Mouse (Mus musculus): ENCODE data around the gene B830017H08Rik.

Gene B830017H08Rik

DNA sequence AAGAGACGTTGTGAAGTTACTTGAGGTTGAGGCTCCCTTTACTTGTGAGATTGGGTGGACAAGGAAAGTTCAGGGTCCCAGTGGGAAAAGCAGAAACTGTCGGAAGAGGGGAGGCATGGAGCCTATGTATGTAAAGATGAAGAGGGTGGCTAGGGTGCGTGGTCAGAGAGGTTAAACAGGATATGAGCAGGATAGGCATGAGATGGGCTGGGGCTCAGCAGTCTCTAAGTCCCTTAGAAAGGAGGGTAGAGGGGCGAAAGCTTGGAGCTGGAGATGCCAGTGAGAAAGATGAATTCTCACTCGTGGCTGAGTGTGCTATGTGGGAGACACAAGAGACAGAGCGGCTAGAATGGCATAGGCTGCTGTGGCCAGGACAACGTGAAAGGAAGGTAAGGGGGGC, at the start of gene B830017H08Rik:
B830017H08Rik (plus strand) TSS at position 301 of the 400 bp plus-strand sequence.
- no peak for DNase-seq (ENCODE audit: low read depth, low spot score)

DNA sequence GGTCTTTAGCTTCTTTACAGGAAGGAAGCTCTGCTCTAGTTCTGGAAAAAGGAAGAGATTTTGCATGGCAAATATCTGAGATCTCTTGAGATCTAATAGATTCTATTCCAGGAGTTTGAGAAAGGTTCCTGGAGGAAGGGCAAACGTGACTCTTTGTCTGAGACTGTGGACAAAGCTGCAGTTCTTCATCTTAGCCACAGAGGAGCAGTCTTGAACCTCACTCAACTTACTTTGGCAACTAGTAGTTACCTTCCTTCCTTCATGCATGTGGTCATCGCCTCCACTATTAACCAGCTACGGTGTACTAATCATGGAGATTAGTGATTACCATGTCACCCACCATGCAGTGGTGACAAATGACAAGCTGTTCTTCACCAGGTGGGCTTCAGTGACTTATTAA, 47.6 kb upstream of the B830017H08Rik start:
- no peak for DNase-seq (ENCODE audit: low read depth, low spot score)

DNA sequence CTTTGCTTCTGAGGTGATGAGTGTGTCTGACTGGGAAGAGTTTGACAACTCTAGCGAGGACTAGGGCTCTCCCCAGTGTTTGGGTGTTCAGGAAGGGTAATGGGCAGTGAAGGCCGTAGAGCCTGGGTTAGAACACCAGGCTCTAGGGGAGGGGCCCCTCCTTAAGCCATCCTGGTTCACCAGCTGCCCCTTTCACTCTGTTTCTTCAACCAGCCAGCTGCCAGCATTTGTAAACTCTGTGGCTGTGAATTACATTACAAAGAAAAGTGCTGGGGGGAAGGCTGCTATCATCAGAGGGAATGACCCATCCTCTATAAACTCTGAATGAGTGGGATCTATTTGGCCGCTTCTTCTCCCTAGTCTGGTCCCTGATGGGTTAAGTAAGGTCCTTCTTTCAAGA, 40.2 kb upstream of the B830017H08Rik start:
- no peak for DNase-seq (ENCODE audit: low read depth, low spot score)

DNA sequence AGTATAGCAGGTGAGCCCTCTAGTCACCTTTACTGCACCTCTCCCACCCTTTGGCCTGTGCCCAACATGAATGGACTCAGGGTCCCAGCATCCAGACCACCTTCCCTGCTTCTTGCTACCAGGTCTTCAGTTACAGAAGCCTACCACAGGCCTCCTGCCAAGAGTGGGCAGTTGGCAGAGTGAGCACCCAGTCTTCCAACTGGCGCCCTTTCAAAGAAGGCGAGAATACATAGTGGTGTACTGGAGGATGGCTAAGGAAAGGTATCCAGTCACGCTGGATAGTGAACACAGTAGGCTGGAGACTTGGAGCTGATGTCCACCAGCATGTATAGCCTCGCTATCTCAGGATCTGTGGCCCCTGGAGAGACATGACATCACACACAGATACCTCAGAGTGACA, 38.9 kb upstream of the B830017H08Rik start:
- no peak for DNase-seq (ENCODE audit: low read depth, low spot score)

DNA sequence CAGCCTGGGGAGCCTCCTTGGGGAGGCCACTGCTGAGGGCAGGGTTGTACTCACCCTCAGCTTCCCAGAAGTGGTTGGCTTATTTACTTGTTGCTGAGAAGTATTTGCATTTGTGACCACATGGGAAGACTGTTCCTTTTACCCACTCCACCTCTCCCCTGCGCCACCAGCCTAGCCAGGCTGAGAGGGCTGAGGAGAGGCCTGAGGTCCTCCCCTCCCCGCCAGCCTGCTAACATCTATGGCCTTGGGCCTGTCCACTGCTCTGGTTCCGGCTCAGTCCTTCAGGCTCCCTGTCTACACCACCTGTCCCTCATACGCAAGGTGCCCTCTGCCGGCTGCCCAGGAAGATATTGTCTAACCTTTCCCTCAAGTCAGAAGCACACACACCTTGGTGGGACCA, 37.3 kb upstream of the B830017H08Rik start:
- DNase-seq (ENCODE audit: low read depth, low spot score): no peak

DNA sequence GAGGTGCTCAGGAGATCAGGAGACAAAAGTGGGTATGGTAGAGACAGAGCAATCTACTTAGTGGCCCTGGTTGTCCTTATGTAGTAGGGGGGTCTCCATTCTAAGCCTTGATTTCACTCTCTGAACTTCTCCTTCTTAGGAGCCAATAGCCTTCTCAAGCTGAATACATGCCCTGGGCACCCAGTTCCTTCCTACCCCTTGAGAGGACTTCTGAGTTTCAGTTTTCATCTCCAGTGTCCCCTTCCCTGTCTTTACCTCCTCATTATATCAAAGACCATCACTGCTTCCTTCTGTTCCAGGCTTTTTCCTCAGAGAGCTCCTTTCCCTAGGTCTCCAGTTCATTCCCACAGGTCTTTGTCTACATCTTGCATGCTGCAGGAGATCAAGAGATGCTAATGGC, 36.4 kb upstream of the B830017H08Rik start:
- DNase-seq (ENCODE audit: low read depth, low spot score): no peak

DNA sequence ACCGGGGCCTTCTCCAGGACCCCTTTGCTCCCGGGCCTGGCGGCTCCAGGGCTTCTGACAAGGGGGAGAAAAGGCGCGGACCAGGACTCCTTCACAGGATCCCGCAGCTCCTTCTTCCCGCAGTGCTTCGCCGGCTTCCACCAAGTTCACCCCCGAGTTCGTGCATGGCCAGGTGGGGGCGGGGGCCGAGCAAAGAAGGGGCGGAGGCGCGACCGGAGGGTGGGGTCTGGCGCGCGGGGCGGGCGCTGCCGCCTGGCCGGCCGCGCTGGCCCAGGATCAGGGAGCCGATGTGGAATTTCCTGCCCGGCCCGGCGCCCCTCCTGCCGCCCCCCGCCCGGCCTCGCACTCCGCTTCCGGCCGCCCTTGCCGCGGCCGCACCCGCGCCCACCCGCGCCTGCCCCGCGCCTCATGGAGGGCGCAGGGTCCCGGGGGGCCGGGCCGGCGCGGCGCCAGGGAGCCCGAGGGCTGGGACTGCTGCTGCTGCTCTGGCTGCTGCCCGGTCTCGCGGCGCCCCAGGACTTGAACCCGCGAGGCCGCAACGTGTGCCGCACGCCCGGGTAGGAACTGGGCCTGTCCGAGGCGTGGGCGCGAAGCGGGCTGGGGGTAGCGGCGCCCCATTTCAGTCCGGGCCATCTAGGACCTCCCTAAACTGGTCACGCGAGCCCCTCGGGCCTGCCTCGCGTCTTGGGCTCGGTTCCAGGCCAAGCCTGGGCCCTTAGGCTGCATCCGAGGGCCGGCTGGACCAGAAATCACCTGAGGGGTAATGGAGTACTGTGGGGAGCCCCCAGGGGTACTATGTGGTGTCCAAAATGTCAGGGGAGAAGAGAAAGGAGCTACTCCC, 35.7 kb upstream of the B830017H08Rik start, which contains the start of gene Scarf2:
Scarf2 (plus strand) TSS at position 312 of the 841 bp plus-strand sequence.
- DNase-seq (ENCODE audit: low read depth, low spot score): no peak

DNA sequence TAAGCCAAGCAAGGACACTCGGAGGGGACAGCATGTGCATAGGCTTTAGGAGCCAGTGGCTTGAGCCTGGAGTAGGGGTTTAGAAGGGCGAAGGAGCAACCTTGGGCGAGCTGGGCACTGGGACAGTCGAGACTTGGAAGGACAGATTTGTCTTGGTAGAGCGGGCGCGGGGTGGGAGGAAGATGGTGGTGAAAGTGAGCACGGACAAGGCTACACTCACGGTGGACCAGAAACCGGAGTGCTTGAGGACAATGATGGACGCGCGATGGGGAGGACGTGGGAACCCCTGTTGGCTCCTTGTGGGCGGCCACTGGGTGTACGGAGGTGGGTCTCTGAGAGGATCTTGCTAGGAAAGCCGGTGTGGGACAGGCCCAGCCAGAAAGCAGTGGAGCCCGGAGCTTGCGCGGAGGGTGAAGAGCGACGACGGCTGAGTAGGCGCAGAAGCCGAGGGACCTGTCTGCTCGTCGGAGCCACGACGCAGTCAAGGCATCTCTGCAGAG, 35.1 kb upstream of the B830017H08Rik start:
- DNase-seq (ENCODE audit: low read depth, low spot score): no peak

DNA sequence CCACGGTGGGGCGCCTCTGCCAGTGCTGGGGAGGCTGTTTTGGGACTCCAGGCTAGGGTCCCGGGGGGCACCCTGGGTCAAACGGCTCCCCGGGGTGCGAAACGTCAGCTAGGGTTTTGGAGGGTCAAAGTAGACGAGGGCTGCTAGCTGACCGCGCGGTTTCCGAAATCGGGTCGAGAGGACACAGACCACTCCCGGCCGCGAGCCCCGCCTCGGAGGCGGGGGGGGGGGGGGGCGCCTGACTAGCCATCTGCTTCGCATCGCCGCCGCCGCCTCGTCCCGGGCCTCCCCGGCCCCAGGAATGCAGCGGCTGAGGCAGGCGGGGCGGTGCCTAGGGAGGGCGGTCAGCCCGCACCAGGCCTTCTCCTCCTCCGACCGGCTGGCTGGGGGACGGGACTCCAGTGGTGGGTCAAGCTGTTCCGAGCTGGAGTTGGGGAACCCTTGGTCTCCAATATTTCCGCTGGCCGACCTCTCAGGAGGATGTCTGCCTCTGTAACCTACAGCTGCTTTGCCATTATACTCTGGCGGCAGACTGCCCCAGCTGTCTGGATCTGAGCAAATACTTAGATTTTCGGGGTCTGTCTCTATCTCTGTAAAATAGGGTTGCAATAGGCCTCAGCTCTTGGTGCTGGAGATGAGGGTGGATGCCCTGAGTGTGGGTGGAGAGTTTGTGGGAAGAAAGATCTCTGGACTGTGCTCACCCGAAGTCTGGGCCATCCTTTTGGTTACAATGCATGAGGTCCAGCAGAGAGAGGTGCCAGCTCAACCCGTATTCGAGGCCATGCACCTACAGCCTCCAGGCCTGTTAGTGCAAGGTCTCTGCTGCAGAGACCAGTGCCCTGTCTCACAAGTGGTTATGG, 34.4 kb upstream of the B830017H08Rik start:
- no peak for DNase-seq (ENCODE audit: low read depth, low spot score)

DNA sequence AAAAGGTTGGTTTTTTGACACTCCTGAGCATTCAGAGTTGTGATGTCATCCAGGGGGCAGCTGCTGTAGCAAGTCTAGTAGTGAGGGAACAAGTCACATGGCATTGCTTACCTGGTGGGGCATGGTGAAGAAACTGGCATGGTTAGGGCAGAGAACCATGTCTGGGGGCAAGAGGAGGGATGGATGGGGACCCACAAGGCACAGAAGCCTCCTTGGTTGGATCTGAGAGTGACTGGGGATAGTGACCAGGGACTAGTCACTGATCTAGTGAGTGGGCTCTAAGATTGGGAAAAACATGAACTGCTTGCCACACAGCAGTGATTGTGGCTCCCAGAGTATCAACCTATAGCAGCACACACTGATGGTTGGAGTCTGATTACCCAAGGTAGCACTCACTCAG, 33.3 kb upstream of the B830017H08Rik start:
- no peak for DNase-seq (ENCODE audit: low read depth, low spot score)

DNA sequence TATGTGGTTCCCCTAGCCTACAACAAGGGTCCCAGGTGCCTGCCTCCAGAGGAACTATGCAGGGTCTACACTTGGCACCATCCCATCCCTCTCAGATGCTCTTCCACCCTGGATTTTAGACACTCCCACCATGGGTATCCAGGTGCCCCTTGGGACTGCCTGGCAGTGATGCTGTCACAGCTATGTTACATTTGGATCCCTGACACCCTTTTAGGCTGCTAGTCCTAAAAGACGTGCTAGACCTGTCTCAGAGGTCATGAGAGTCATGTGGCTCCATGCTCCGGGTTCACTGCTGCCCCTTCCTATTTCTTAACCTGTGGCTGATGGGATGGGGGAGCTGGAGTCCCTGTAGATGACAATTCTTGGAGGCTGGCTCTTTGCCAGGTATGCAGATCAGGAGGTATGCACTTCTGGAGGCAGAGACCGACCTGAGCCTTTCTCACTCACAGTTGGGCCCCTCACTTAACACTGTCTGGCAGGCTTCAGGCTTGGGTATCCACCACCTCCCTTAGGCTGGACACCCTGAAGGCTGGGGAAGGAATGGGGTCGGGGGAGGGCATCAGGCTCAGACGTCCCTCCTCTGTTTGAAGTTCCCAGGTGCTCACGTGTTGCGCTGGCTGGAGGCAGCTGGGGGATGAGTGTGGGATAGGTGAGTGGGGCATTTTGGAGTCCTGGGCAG, 31.0 kb upstream of the B830017H08Rik start:
- DNase-seq (ENCODE audit: low read depth, low spot score): no peak

DNA sequence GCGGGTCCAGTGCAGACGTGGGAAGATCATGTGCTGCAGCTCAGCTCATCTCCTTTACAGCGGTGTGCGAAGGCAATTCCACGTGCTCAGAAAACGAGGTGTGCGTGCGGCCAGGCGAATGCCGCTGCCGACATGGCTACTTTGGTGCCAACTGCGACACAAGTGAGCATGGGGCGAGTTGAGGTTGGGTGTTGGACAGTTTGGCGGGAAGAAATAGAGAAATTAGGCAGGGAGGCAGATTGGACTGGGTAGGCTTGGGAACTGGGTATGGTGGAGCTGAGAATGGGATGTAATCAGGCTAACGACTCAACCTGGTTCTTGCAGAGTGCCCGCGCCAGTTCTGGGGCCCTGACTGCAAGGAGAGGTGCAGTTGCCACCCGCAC, 30.5 kb upstream of the B830017H08Rik start:
- DNase-seq (ENCODE audit: low read depth, low spot score): no peak

DNA sequence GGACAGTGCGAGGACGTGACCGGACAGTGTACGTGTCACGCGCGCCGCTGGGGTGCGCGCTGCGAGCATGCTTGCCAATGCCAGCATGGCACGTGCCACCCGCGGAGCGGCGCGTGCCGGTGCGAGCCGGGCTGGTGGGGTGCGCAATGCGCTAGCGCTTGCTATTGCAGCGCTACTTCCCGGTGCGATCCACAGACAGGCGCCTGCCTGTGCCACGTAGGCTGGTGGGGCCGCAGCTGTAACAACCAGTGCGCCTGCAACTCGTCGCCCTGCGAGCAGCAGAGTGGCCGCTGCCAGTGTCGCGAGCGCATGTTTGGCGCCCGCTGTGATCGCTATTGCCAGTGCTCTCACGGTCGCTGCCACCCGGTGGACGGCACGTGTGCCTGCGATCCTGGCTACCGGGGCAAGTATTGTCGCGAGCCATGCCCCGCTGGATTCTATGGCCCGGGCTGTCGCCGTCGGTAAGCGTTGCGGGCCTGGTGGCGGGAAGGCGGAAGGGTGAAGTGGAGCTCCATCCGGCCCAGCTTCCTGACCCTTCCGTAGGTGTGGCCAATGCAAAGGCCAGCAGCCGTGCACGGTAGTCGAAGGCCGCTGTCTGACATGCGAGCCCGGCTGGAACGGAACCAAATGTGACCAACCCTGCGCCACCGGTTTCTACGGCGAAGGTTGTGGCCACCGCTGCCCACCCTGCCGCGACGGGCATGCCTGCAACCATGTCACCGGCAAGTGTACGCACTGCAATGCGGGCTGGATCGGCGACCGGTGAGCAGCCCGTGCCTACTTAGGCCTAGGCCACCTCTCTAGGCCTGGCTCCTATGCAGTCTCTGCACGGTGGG, 29.9 kb upstream of the B830017H08Rik start:
- no peak for DNase-seq (ENCODE audit: low read depth, low spot score)

DNA sequence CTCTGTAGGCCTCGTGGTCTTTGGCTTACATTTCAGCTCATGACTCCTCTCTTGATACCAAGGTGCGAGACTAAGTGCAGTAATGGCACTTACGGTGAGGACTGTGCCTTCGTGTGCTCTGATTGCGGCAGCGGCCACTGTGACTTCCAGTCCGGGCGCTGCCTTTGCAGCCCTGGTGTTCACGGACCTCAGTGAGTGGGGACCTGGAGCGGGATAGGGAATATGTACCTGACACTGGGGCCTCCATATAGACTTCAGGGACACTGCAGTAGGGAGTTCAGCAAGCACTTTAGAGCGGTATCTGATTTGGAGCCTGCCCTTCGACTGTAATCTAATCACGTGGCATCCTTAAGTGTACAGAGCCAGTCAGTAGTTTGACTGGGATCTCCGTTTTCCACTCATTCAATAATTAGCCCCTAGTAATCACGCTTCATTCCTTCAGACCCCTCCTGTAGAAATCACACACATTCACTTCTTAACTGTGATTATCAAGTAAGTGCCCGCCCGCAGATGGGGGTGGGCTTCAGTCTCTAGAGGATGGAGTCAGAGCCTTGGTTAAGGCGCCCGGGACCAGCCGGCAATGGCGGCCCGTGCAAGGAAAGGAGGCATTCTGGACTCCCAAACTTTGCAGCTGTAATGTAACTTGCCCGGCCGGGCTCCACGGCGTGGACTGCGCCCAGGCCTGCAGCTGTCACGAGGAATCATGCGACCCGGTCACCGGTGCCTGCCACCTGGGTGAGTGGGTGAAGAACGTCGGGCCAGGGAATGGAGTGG, 29.1 kb upstream of the B830017H08Rik start:
- no peak for DNase-seq (ENCODE audit: low read depth, low spot score)

DNA sequence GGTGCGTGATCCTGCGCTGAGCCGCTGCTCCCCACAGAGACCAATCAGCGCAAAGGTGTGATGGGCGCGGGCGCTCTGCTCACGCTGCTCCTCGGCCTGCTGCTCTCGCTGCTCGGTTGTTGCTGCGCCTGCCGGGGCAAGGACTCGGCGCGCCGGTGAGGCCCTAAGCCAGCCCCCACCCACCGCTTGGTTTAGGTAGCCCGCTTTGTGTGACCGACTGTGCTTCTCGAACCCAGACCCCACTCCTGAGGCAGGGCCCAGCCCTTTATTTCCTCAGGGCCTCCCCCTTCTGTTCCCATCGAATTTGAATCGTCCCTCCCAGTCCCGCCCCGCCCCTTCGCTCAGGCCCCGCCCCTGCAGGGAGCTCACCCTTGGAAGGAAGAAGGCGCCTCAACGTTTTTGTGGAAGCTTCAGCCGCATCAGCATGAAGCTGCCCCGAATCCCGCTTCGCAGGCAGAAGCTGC, 28.4 kb upstream of the B830017H08Rik start:
- no peak for DNase-seq (ENCODE audit: low read depth, low spot score)

DNA sequence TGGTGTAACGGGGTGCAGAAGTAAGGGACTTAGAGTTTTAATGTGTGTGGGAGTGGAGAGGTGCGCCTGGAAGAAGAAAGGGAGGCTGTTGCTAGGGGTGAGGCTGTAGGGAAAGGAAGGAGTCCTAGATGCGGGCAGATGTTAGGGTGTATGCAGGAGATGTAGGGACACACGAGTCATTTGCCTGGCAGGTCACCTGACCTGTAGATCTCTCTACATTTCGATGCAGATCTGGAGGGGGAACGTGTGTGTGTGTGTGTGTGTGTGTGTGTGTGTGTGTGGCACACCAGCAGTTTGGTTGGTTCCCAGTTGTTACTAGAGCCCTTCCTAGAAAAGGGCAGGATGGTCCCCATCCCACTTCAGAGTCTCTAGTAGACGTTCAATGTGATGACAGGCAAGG, 27.9 kb upstream of the B830017H08Rik start:
- DNase-seq (ENCODE audit: low read depth, low spot score): no peak

DNA sequence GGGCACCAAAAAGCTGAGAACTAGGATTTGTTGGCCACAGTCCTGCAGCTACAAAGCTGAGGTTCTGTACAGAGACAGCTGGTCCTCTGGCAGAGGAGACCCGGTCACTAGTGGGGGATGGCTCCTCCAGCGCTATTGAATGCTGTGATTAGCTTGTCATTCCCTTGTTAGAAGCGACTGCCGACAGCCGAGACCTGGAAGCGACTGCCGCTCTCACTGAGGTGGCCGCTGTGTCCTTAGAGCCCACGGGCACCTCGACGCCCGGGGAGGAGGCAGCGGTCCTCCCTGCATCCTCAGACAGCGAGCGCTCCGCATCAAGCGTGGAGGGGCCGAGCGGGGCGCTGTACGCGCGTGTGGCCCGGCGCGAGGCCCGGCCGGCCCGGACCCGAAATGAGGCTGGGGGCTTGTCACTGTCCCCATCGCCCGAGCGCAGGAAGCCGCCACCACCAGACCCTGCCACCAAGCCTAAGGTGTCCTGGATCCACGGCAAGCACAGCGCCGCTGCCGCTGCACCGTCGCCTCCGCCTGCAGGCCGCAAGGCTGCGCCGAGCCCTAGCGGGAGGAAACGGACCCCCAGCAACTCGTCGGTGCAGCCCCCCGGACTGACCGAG, 26.2 kb upstream of the B830017H08Rik start:
- no peak for DNase-seq (ENCODE audit: low read depth, low spot score)

DNA sequence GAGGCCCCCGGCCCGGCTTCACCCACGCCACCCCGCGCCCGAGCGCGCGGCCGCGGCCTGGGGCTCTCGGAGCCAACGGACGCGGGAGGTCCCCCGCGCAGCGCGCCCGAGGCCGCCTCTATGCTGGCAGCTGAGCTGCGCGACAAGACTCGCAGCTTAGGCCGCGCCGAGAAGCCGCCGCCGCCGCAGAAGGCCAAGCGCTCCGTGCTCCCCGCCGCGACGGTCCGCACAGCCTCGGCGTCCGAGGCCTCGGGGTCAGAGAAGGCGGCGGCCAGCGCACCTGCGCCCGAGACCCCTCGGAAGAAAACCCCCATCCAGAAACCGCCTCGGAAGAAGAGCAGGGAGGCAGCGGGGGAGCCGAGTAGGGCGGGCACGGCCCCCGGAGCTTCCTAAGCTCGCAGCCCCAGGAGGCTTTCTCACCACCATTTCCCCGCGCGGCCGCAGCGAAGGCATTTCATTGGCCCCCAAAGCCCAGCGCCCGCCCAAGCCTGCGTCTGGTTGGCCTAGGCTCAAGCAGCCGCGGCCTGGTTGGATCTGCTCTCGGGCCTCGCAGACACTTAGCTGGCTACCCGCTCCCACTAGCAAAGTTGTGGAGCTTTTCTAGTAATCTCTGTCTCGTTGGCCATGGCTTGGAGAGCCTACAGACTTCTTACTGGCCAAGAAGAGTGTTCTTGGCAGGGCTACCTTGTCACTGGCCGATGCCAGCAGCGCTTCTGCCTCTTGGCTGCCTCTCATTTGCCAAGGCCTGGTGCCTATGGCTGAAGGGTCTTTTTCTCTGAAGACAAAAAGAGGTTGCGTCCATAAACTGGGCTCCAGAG, 25.5 kb upstream of the B830017H08Rik start:
- peak; percentile 80 for DNase-seq (ENCODE audit: low read depth, low spot score)

DNA sequence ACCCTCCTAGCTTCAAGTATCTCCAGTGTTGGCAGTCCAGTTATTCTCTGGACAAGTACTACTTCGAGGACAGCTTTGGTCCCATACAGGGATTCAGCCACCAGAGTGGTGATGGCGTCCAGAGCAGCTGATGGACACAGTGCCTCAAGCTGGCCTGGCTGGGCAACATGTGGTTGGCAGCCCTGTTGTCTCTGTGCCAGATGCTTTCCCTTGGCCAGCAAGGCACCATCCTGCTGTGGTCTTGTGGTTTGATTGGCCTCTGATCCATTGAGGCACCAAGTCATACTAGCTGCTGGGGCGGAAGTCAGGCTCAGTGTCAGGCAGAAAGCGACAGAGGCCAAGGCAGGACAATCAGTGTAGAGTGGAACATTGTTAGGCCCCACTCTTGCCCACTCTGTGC, 23.8 kb upstream of the B830017H08Rik start:
- no peak for DNase-seq (ENCODE audit: low read depth, low spot score)
